Mouse (Mus musculus) gastrocnemius, postnatal 14 days (tissue): ENCODE data around the gene Mark2. TPM values are rescaled to one million over a fixed set of nuclear protein-coding genes. Genes with fewer than 3 reads are reported as not detected.
"Not testable (repeated sequence)": the region's sequence is repeated elsewhere in the genome, so short reads cannot be mapped to it uniquely, and the experiment has no call there.

Experiments used
- DNase-seq: peaks from one replicate; pipeline ENCODE4 v3.0.0; 2021; ENCODE audit warnings: mixed read lengths
- intact Hi-C: fragments of 180-260 bp; cut with DNase I; formaldehyde crosslinking; loops from one replicate; pipeline ENCODE4 v1.15.1; 2025; ENCODE audit warnings: low total_unique reads
- long read RNA-seq, 2 experiments: library from polyadenylated mRNA; stranded (forward); transcript quantifications; one replicate each; pipeline ENCODE4 v2.0.0; 2021
- total RNA-seq, 2 experiments: library from RNA; stranded (reverse); gene quantifications; 2 replicates each; pipeline ENCODE4 v1.2.3; 2021

Gene Mark2
- total RNA-seq, result 10 to 100 TPM; 27.7 to 34.1 TPM
- long read RNA-seq, experiment 1, full-length matches to known transcripts, result 15 of 30 reads
- long read RNA-seq, experiment 1, partial matches to known transcripts, result 1 of 30 reads
- long read RNA-seq, experiment 1, other reads (novel, unspliced or antisense), result 14 of 30 reads
- long read RNA-seq, experiment 2, full-length matches to known transcripts, result 25 of 49 reads
- long read RNA-seq, experiment 2, partial matches to known transcripts, result 4 of 49 reads
- long read RNA-seq, experiment 2, other reads (novel, unspliced or antisense), result 20 of 49 reads

DNA sequence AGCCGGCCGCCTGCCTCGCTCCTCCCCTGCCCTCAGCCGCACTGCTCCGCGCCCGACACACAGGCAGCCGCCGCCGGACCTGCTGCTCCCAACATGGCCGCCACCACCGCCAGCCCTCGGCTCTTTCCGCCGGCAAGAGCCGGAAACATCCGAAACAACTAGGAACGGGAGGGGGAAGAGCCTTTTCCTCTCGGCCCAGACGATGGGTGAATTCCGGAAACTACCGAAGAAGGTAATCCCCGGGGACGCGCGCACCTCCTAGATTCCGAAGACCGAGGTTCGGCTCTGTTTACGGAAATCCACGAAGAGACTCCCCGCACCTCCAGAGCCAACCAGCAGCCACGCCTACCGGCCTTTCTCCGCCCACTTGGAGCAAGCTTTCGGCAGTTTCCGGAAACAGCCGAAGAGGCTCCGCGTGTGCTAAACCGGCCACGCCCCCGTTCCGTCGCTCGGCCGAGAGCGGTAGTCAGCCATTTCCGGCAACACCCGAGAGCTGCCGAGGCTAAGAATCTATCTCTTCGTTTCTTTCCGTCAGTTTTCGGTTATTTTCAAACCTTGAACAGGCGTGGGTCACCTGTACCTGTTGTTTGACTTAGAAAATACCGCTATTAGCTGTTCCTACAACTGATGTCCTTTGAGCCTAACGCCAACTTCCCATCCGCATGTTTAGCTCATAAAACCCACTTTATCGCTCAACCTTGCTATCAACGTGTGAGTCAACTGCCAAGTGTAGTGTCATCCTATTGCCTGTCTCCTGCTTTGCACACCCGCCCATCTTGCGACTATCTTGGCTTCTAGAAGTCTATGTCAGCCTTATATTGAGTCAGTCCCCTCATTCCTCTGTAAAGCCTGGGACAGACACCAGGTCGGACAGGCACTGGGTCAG, at the start of gene Mark2:
Mark2 (minus strand) TSS at position 349 of the 886 bp plus-strand sequence.
- DNase-seq, result peak; percentile 99
- intact Hi-C loops, result loop anchor here (5.0 kb wide), 1 partner anchor 64 kb away; no protein-coding TSS in a partner anchor

DNA sequence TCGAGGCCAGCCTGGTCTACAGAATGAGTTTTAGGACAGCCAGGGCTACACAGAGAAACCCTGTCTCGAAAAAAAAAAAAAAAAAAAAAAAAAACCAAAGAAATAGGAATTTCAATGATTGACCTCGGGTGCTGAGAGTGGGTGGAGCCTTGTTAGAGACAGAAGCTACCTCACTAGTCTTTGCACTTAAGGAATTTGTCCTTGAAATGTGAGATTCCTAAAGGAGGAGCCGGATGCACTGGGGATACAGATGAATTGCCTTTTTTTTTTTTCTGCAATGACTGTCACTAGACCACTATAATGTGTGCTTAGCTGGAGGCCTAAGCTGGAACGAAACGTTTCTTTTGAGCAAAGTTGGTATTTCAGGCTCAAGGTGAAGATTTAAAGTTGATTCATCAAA, 46.8 kb upstream of the Mark2 start:
- no peak for DNase-seq
- intact Hi-C loops, result no loop called here

DNA sequence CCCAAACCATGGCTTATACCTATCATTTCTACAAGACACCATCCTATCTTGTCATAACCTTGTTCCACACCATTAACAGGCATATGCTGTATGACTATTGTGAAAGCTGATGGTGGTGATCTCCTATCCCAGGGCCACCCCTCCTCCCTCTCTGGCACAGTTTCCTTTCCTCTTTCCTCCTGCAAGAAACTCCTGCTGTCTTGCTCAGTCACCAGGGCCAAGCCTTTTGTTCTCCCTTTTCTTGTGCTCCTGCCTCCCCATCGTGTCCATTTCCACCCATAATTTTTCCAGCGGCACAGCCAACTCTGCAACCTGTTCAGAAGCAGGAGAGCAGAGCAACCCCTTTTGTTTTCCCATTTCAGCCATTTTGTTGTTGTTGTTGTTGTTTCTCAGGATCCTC, 44.4 kb upstream of the Mark2 start:
- no peak for DNase-seq

DNA sequence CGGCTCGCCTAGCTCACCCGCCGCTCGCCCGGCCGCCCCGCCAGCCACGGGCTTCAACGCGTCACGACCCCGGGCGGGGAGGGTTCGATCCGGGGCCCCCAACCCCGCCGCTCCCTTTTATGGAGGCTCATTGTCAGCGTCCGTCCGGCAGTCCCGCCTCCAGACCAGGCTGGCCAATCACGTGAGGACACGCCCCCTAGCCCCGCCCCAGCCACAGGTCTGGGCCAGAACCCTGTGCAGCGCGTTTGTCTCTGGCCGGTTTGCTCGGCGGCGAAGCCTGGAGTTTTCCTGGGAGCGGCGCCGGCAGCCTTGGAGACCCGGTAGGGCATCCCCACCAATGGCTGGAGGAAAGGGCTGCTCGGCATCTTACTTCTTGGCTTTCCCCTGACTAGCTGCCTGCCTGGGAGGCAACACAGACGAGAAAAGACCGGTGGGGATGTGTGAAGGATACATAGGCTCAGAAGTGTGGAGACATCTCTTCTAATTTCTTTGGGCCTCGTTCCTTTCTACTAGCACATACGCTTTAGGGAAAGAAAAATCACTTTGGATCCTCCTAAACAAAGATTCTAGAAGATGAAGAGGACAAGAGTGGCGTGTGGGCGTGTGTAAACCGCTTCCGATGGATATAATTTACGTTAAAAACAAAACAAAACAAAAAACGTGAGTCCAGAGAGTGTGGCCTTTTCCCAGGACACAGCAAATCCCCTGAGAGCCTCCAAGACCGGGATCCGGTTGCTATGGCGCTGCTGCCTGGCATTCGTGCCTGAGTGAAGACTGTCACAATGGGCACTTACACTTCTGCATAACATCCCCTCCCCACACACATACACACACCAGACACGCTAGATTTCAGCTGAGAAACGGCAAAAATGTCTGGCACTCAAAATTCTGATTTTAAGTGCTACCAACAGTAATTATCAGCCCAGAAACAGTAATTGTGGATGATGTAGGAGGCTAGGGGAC, 41.5 kb upstream of the Mark2 start, which contains the start of gene Spindoc:
Spindoc (minus strand) TSS at position 92 of the 963 bp plus-strand sequence.
- intact Hi-C loops, result no loop called here
- DNase-seq, result peak; percentile 98

More for the DNA sequence above, 44.4 kb upstream of the Mark2 start:
- intact Hi-C loops, result no loop called here

DNA sequence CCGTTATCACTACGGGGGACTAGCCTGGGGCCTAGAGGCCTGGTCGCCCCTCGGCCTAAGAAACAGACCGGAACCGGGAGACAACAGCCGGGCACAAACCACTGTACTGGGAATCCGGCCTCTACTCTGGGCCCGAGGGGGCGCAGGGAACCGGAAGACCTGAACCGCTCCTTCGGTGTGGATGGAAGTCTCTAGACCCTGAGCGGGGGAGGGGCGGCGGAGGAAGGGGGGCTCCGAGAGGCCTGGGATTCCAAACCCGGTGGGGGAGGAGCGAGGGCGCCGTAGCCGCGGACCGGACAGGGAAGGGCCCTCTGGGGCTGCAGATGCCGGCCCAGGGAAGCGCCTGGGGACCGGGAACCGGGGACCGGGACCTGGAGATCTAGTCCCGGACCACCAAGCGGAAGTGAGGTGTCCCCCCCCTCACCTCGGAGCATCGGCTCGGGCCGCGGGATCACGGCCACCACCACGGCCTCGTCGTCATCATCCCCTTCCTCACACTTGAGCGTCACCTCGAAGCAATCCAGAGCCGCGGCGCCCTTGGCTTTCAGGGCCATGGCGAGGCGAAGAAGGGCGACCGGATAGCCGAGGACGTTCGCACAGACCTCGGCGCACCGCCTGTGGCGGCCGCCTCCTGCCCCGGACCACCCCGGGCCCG, 40.7 kb upstream of the Mark2 start:
- peak; percentile 72 for DNase-seq
- intact Hi-C loops, result no loop called here

DNA sequence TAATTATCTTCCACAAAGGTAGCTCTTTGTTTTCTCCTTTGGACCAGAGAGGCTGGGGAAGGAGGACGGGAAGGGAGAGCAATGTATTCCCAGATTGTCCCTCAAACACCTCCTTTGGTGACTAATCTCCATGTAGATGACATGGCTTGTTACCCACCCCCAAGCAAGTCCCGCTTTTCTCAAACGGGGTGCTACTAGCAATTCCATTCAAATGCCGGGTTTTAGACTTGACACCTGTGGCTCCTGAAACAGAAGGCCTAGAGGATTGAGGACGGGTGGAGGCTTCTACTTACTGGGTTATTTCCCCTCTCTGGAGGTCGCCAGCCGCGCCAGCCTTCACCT, 40.2 kb upstream of the Mark2 start:
- no peak for DNase-seq
- intact Hi-C loops, result no loop called here

DNA sequence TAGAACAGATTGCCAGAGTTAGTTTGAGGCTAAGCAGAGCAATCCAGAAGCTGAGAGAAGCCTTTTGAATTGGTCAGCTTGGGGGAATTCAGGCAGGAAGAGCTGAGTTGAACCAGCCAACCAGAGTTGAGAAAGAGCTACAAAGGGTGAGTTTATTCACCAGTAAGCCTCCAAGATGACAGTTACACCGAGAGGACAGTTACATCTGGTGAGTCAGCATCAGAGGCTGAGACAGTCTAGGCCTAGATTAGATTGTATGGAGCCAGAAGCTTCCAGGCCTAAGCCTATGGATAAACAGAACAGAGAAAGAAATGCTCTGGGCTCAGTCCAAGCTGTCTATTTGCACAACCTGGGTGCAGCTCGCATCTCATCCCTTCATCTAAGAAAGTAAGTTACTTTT, 36.0 kb upstream of the Mark2 start:
- DNase-seq, result no peak
- intact Hi-C loops, result no loop called here

DNA sequence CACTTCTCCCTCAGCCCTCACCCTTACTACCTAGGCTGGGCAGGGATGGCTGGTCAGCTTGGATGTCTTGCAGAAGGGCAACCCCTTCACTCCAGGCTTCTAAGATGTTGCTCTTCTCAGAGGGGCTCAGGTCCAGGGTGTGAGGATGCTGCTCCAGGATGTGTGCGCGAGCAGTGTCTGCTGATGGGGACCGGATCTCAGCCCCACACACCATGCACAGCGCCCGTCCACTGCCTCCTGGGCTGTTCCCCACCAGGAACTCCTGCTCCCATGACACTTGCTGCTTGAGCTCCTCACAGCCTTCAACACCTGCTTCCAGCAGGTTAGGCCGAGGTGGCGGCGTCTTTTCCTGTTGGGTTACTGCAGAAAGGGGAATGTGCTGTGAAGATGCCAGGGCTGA, 32.8 kb upstream of the Mark2 start:
- intact Hi-C loops, result no loop called here

DNA sequence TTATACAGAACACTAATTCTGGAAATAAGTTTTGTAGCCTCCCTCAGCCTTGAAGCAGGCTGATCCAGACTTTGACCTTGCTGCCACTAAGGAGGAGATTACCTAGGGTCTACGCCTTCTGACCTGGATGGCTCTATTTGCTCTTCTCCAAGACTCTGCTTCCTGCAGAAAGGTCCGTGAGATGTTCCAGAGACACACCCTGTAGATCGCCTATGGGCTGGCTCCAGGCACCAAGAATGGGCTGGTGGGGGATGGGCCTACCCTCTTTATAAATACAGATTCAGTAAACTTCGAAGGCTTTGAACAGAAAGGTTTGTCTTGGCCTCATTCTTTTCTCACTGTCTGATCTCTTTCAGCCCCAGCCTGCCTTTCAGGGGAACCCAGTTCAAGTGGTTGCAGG, 27.8 kb upstream of the Mark2 start:
- intact Hi-C loops, DNase-seq: not testable (repeated sequence)

More for the DNA sequence above, 32.8 kb upstream of the Mark2 start:
- DNase-seq, result no peak

DNA sequence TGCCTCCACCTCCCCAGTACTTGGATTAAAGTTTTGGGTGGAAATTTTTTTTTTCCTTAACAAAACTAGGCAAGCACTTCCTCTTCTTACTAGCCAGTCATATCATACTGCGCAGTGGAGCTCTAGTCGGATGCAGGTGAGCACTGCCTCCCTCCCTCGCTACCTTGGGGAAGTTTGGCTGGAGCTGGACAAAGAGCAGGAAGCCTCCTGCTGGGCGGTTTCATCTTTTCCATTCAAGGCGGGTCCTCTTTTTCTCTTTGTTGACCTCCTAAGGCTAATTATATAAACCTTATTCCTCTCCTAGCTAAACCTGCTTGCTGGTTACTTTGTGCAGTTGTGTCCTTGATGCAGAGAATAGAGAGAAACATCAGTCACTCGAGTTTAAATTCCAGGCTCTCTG, 12.0 kb upstream of the Mark2 start:
- intact Hi-C loops, result no loop called here

DNA sequence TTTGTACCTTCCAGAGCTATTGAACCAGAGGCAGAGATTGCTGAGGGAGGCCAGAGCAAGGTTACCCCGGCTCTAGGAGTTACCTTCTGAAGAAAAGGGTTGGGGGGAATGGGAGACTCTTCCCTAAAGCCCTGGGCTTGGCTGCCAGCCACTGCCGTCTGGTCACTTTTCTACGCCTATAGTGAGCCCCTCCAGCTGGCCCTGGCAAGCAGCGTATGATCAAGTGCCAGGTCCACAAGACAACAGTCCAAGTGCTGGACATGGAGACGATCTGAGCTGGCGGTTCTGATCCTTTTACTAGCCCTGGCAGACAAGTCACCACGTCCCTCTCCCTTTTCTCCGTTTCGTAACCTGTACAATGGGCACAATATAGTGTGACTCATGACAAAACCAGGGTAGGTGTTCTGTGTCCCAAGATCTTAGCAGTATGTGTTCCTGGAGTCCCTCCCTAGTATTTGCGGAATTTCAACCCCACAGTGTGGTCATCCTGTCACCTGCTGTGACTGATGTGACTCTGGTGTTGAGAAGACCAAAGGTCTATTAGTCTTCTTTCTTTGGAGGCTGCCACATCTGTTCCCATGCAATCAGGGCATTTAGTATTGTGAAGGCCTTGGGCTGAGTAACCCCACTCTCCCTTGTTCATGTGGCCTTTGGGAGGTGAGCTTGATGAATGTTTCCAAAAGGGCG, 11.3 kb upstream of the Mark2 start:
- DNase-seq, result no peak
- intact Hi-C loops, result no loop called here

More for the DNA sequence above, 12.0 kb upstream of the Mark2 start:
- no peak for DNase-seq

DNA sequence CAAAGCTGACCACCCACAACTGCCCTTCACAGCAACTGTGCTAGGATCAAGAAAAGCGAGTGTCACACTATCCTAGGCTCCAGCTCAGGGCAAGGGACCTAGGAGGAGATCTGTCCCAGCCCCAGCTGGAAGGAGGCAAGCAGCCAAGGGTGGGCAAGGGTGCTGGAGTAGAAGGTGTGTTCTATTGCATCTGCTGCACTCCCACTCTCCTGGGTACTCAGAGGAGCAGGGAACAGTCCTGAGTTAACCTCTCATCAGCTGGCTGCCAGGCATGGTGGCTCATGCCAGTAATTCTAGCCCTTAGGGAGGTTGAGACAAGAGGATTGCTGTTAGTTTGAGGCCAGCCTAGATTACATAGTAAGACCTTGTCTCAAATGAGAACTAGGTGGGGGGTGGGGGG, 8.3 kb upstream of the Mark2 start:
- intact Hi-C loops, result loop anchor here (5.0 kb wide), 1 partner anchor 88 kb away; no protein-coding TSS in a partner anchor
- peak; percentile 15 for DNase-seq

DNA sequence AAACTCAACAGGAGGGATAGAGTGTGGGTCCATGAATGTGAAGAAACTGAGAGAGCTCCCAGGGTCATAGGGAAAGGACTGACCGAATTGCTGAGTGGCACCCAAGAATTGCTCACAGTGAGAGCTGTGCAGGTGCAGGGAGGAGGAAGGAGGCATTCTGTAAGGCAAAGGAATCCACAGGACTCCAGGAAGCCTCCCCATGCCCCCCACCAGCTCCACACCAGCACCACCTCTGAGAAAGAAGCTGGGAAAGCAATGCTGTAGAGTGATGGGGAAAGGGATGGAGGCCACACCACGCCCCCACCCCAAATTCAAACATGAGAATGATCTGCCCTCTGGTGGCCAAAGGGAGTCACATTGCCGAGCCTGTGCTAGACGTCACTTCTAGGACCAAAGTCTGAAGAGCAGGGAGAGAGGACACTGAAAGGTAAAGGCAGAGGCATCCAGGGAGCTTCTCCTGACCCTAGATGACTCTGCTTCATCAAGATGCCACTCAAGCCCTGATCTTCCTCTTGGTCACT, 3.6 kb upstream of the Mark2 start:
- peak; percentile 16 for DNase-seq
- intact Hi-C loops, result loop anchor here (5.0 kb wide), 1 partner anchor 83 kb away; no protein-coding TSS in a partner anchor

DNA sequence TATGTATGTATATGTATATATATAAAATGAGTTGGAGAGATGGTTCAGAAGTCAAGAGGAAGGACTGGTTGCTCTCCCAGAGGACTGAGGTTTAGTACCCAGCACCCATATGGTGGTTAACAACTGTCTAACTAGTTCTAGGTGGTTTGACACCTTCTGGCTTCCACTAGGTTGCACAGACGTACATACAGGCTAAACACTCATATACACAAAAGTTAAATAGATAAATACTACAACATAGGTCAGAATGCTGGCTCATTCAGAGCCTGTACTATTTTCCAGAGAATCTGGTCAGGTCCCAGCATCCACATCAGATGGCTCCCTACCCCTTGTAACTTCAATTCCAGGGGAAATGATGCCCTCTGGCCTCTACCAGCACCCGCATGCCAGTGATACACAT, 986 bp upstream of the Mark2 start:
- no peak for DNase-seq
- intact Hi-C loops, result loop anchor here (5.0 kb wide), 1 partner anchor 65 kb away; no protein-coding TSS in a partner anchor

DNA sequence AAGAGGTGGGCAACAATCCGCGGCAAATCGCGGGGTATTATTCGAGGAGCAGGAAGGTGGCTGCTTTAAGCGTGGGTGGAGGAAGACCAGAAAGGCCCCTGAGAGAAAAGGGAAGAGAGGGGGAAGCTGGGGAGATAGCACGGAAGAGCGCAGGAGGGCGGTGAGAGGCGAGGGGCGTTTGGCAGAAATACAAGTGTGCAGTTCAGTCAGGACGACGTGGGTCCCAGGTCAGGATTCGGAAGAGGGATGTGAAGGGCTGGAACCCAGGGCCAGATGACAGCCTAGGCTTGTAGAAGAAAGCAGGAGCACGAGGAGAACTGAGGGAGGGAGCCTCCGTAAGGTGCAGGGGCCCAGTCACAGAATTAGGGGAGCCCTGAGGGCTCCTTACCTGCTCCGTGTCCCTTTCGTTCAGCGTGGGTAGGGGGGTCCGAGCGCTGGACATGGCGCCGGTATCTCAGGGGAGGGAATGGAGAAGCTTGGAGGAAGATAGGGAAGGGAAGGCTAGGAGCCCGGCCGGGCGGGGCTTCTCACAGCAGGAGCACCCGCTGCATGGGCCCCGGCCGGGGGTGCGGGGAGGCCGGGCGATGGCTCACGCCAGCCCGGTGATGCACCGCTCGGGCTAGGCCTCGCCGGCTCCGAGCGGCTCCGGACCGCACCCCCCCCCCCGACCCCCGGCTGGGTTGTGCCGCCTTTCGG, 732 bp downstream of the Mark2 start:
- DNase-seq, result peak; percentile 11
- intact Hi-C loops, result loop anchor here (5.0 kb wide), 1 partner anchor 64 kb away; no protein-coding TSS in a partner anchor

DNA sequence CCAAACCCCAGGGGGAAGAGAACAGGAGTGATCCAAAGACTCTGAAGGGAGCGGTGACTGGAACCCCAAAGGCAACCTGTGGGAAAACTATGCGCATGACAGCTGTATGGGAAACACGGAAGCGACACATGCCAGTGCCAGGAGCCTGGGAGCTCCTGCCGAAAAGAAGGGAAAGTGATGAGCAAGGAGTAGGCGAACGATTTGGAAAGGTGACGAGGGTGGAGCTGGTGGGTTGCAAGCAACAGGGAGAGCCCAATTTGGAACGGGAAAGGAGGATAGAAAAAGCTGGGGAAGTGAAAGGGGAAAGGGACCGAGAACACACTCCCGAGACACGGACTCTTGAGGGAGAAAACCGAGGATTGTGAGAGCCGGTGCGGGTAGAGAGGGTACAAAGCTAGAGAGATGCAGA, 1.3 kb downstream of the Mark2 start:
- intact Hi-C loops, result loop anchor here (5.0 kb wide), 1 partner anchor 63 kb away; no protein-coding TSS in a partner anchor
- no peak for DNase-seq

DNA sequence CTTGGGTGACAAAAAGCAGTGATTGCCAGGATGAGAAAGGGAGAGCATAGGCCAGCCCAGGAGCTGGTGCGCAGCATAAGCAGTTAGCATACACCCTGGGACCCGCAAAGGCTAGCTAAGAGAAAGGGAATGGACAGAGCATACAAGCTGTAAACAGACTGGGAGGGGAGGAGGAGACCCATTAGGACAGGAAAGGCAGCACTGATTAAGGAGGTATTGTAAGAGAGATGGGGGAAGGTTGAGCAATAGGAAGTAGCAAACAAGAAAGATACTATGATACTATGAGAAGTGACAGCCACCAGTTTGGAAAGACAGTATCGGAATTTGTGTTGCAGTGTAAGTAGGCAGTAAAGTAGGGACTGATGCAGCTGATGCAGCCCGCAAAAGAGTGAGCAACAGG, 1.8 kb downstream of the Mark2 start:
- DNase-seq, result no peak
- intact Hi-C loops, result loop anchor here (5.0 kb wide), 1 partner anchor 63 kb away; no protein-coding TSS in a partner anchor
